Mouse (Mus musculus) cortical plate, adult 2 months (tissue): ENCODE data around the gene Spocd1. TPM values are rescaled to one million over a fixed set of nuclear protein-coding genes. Genes with fewer than 3 reads are reported as not detected.

ENCODE experiments used
- H3K27ac ChIP-seq: fragments of 200-500 bp; 2 replicates; pipeline ENCODE4 v1.5.1; 2012; ENCODE audit warnings: low read length, control low read depth, inconsistent platforms; ENCODE audit not compliant: insufficient read depth
- H3K4me1 ChIP-seq: fragments of 200-500 bp; 2 replicates; pipeline ENCODE4 v1.6.1; 2011; ENCODE audit warnings: low read length; ENCODE audit not compliant: control insufficient read depth, insufficient read depth
- H3K4me3 ChIP-seq: fragments of 200-500 bp; 2 replicates; pipeline ENCODE4 v1.5.1; 2011; ENCODE audit warnings: mild to moderate bottlenecking, low read length, control low read depth; ENCODE audit not compliant: insufficient read depth
- CTCF ChIP-seq: fragments of 200-500 bp; IDR thresholded peaks from 2 replicates; pipeline ENCODE4 v1.5.1; 2011; ENCODE audit warnings: mild to moderate bottlenecking, control low read depth, low read length; ENCODE audit not compliant: insufficient read depth; ENCODE audit errors: extremely low read depth
- POLR2A ChIP-seq: fragments of 200-500 bp; IDR thresholded peaks from 2 replicates; pipeline ENCODE4 v1.6.1; 2011; ENCODE audit warnings: mild to moderate bottlenecking, low read length, control low read depth; ENCODE audit not compliant: insufficient read depth; ENCODE audit errors: extremely low read depth
- polyA plus RNA-seq: library from polyadenylated mRNA; depleted of rRNA; stranded (reverse); fragments of >200 nt; gene quantifications from 2 replicates; pipeline ENCODE4 v1.2.3, GENCODE M21; 2012

Spocd1 gene
- polyA plus RNA-seq, 1 experiment = 0.13 TPM

DNA sequence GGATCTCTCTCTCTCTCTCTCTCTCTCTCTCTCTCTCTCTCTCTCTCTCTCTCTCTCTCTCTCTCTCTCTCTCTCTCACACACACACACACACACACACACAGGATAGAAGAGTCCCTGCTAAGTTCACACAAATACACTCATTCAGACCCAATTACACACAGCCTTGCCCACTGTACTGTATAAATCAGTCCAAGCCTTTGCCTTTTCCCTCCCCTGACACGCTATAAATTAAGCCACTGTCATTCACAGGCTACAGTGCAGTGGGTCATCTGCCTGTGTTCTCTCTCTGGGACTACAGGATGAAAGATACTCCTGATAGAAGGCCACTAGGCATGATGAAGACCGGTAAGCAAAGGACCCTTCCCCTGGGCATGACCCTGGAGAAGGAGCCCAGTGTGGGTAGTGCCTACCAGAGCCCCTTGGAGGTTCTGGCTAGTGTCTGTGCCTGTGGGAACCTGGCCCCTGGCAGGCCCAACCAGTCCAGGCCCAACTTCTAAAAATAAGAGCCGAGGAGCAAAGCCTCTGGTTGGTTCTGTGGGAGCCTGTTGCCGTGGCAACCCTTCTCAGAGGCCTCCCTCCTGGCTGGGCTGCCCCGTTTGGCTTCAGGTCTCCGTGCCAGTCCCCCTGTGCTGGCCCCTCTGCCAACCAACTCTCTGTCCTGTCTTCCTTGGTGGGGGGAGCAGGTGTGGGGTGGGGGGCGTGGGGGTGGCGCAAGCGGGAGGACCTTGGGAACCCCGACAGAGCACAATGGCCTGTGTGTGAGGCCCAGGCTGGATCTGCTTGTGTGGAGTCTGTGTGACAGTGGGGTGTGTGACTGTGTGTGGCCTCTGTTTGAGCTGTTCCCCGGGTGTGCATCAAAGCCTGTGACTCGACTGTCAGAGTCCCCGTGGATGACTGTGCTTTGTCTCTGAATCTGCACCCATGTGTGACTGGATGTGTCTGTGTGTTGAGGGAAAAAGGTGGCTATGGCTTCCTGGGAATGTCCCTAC is 38.3 kb downstream of the Spocd1 start:
- peak overlapping the region; percentile 90 for H3K27ac ChIP-seq
- H3K4me3 ChIP-seq = no peak overlapping the region
- TF ChIP-seq CTCF (no peak), POLR2A (no peak)
- peaks cover 9% of the 10 kb centered on the region for H3K4me1 ChIP-seq

DNA sequence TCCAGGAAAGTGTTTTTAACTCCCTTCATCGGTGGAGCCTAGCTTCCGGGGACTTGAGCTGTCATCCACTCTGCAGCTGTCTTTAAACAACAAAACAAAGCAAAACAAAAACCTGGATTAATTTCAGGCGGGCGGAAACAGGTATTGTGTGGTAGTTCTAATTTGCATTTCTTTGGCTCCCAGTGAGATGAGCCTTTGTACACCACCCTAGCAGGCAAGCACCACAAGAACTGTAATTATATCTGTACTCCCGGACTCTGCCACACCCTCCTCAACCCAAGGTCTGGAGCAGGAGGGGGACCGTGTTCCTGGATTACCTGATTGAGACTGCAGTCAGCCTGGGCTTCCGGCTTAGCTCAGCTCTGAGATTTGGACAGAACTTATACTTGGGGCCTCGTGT is 41.1 kb downstream of the Spocd1 start:
- TF ChIP-seq POLR2A (no peak), CTCF (no peak)
- no peak overlapping the region for H3K4me3 ChIP-seq
- H3K4me1 ChIP-seq = peaks cover 9% of the 10 kb centered on the region
- H3K27ac ChIP-seq = no peak overlapping the region

DNA sequence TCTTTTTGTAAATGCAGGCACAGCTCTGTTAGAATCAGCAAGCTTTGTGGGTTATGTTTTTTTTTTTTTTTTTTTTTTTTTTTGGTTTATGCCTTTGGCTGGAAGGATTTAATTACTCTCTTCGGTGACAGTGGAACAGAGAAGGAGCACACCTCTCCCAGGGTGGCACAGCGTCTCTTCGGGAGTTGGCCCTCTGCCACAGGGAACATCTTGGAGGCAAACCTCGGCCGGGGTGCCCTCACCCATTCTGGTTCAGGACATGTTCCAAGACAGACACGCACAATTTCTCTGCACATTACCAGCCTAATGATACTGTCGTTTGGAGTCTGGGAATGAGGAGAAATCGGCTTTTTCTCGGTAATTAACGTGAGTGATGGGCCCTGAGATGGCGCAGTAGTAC is 41.8 kb downstream of the Spocd1 start:
- H3K4me3 ChIP-seq = no peak overlapping the region
- TF ChIP-seq POLR2A = no peak
- no peak for TF ChIP-seq CTCF
- no peak overlapping the region for H3K27ac ChIP-seq
- peaks cover 9% of the 10 kb centered on the region for H3K4me1 ChIP-seq

DNA sequence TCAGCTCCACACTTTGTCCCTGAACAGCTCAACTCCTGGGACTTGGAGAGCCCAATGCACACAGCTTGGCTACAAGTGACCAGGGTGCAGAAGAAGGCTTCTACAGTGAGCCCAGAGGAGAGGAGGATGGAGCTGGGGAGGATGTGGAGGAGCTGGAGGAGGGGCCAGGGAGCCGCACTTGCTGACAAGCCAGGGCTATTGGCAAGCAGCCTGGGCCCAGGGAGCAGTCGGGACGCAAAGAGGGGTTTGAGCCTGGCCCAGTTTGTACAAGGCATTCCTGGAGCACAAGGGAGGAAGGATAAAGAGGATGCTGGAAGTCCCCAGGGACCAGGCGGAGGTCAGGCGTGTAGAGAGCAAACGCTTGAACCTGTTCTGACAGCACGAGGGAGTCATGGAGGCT is 42.9 kb downstream of the Spocd1 start:
- TF ChIP-seq CTCF (no peak), POLR2A (no peak)
- peaks cover 9% of the 10 kb centered on the region for H3K4me1 ChIP-seq
- no peak overlapping the region for H3K27ac ChIP-seq
- no peak overlapping the region for H3K4me3 ChIP-seq

DNA sequence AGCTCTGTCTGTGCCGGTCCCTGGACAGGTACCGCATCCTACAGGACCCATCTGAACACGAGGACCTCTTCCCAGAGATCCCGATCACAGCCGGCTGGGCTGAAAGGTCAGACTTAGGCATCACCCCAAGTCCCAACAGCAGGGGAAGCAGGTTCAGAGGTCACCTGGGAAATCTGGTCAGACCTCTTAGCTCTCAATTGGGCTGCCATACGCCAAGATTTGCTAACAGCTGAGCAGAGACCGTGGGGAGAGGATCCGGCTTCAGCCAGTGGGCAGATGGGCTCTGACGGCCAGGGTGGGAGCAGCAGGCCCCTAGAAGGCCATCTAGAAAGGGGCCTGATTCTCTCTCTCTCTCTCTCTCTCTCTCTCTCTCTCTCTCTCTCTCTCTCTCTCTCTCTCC is 45.2 kb downstream of the Spocd1 start:
- no peak for TF ChIP-seq CTCF
- no peak for TF ChIP-seq POLR2A
- H3K4me1 ChIP-seq = peaks cover 6% of the 10 kb centered on the region
- H3K4me3 ChIP-seq = no peak overlapping the region
- no peak overlapping the region for H3K27ac ChIP-seq

DNA sequence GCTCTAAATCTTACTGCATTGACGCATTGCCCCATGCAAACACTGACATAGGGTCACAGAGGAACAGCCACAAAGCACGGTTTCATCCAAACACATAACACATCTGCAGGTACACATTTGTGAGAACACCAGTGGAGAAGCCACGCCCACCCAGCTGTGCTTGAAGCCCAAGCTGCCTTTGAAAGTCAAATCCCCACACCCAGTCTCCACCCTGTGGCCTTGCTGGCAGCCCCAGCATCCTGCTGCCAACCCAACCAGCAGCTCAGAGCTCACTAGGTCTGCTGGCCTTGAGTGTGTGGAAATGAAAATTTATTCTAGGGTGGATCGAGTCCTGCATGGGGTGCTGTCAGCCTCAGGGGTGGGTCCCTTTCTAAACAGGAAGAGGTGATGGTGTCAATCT is 48.2 kb downstream of the Spocd1 start:
- no peak overlapping the region for H3K27ac ChIP-seq
- peaks cover 5% of the 10 kb centered on the region for H3K4me1 ChIP-seq
- TF ChIP-seq CTCF (no peak), POLR2A (no peak)
- no peak overlapping the region for H3K4me3 ChIP-seq

DNA sequence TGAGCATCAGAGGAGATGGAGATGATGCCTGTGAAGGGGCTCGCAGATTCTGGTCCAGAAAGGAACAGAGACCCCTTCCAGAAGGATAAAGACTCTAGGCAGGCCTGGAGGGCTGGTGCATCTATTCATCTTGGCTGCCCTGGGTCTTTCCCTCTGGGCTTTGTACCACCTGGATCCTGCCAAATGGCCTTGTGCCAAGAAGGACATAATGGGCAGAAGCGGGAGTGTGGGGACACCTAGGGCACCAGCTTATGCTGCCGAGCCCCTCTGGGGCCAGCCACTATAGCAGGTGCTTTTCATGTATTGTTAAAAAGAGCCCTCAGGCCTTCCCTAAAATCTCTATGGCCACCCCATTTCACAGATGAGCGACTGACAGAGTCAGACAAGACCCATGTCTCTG is 49.2 kb downstream of the Spocd1 start:
- TF ChIP-seq CTCF (no peak), POLR2A (no peak)
- Histone ChIP-seq H3K27ac (no peak overlapping the region), H3K4me1 (peaks cover 7% of the 10 kb centered on the region), H3K4me3 (no peak overlapping the region)

DNA sequence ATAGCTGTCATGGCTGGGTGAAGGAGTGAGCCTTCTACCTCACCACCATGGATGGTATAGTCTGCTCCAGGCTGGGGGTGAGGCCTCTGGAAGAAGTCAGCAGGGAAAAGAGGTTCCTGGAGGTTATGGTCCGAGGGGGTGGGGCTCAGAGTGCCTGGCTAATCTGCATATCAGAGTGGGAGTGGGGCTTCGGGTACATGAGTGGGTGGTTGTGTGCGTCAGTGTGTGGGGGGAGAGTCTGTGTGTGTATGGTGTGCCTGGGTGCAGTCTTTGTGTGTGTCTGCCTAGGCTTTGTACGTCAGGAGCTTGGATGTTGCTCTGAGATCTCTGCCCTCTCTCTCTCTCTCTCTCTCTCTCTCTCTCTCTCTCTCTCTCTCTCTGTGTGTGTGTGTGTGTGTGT is 49.9 kb downstream of the Spocd1 start:
- no peak overlapping the region for H3K4me3 ChIP-seq
- peaks cover 7% of the 10 kb centered on the region for H3K4me1 ChIP-seq
- H3K27ac ChIP-seq = no peak overlapping the region
- TF ChIP-seq POLR2A (0 out of 2 replicates have a peak, but pooled peaks have one; percentile 31), CTCF (no peak)

DNA sequence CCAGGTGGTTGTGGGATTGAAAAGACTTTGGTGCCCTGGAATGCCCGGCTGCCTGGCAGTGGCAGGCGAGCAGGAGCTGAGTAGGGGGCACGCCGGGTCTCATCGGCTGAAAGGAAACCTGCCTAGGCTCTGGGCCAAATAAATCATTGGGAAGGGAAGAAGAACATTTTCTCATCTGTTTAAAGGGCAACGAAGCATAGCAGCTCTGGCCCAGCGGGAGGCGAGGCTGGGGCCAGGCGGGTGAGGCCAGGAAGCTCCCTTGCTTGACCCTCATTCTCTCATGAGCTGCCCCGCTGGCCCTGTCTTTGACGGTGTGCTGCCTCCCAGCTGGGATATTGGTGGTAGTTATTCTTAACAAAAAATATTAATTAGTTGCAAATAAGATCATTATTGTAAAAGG is 52.6 kb downstream of the Spocd1 start:
- TF ChIP-seq POLR2A (no peak), CTCF (no peak)
- Histone ChIP-seq H3K27ac (no peak overlapping the region), H3K4me1 (peaks cover 7% of the 10 kb centered on the region), H3K4me3 (no peak overlapping the region)

DNA sequence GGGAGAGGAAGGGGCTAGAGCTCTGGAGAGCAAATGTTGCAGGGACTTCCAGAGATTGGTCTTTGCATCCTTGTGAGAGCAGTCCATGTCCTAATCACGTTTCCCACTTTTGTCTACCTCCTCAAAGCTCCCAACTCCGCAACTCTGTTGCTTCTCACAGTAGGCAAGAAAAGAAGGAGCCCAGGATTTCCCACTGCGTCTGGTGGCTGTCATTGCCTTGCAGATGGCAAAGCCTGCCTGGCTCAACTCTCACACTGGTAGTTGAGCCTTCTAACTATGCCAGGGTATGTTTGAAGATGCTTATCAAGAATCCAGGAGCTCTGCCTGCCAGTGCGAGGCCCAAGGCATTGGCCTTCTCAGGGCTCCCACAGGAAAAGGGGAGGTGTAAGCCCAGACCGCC is 54.0 kb downstream of the Spocd1 start:
- Histone ChIP-seq H3K27ac (no peak overlapping the region), H3K4me3 (no peak overlapping the region; the same call in 1 of the 2 replicates), H3K4me1 (peaks cover 9% of the 10 kb centered on the region)
- no peak for TF ChIP-seq POLR2A
- no peak for TF ChIP-seq CTCF
